Mouse (Mus musculus): Measurements from ENCODE around the gene Rtkn. TPM values are rescaled to one million over a fixed set of nuclear protein-coding genes. Genes with fewer than 3 reads are reported as not detected.

Gene Rtkn
- total and polyA plus RNA-seq, 3 experiments, result 5.4 to 8.3 TPM; not detected in 1

GRCm38 (mm10) chr6:83131469-83132034 lies 3.7 kb upstream of the Rtkn start:
- Histone ChIP-seq H3K9ac (ENCODE audit: control insufficient read depth, low read depth, low read length, poor library complexity, severe bottlenecking) (no peak overlapping the region), H3K4me1 (ENCODE audit: control insufficient read depth in 1 of 2, insufficient read depth in 2 of 2, low read length in 2 of 2) (peaks cover 0 to 13% of the 10 kb centered on the region in 2 experiments; a peak in 3 of 4 replicates), H3K27ac (ENCODE audit: control insufficient read depth, low read depth, low read length) (no peak overlapping the region), H3K36me3 (ENCODE audit: control insufficient read depth in 1 of 2, insufficient read depth in 2 of 2, low read length in 2 of 2) (no peaks in the 10 kb centered on the region; a peak in 1 of 4 replicates), H3K27me3 (ENCODE audit: control insufficient read depth in 1 of 2, insufficient read depth in 2 of 2, low read length in 2 of 2) (no peaks in the 10 kb centered on the region), H3K9me3 (replicated peaks; ENCODE audit: insufficient read depth, low read length) (no peaks in the 10 kb centered on the region), H3K4me3 (ENCODE audit: control insufficient read depth in 1 of 2, insufficient read depth in 1 of 2, low read depth in 2 of 2, low read length in 2 of 2) (no peak overlapping the region), H3K79me2 (ENCODE audit: control insufficient read depth, insufficient read depth, low read length, poor library complexity) (no peaks in the 10 kb centered on the region)
- no peak for DNase-seq (ENCODE audit: low read depth, low spot score)
- TF ChIP-seq POLR2AphosphoS2 (IDR thresholded peaks at IDR 0.05; ENCODE audit: low read length), result no peak

- H3K27me3 ChIP-seq (ENCODE audit: control insufficient read depth in 1 of 2, insufficient read depth in 2 of 2, low read length in 2 of 2), result no peaks in the 10 kb centered on the region
- H3K9me3 ChIP-seq (replicated peaks; ENCODE audit: insufficient read depth, low read length), result no peaks in the 10 kb centered on the region
- H3K79me2 ChIP-seq (ENCODE audit: control insufficient read depth, insufficient read depth, low read length, poor library complexity), result peaks cover 6% of the 10 kb centered on the region; the same call in 1 of the 2 replicates
- no peak for DNase-seq (ENCODE audit: low read depth, low spot score)
- no peak overlapping the region for H3K9ac ChIP-seq (ENCODE audit: control insufficient read depth, low read depth, low read length, poor library complexity, severe bottlenecking)
- H3K36me3 ChIP-seq (ENCODE audit: control insufficient read depth in 1 of 2, insufficient read depth in 2 of 2, low read length in 2 of 2), result no peaks in the 10 kb centered on the region; a peak in 1 of 4 replicates
- TF ChIP-seq ZC3H11A (IDR thresholded peaks at IDR 0.05; ENCODE audit: low read depth, low read length) (no peak), ZNF384 (IDR thresholded peaks at IDR 0.05; ENCODE audit: low read depth, low read length) (peak; percentile 57), USF1 (IDR thresholded peaks at IDR 0.05; ENCODE audit: low read depth, low read length) (0 out of 2 replicates have a peak, but pooled peaks have one; percentile 30)
- H3K4me1 ChIP-seq (ENCODE audit: control insufficient read depth in 1 of 2, insufficient read depth in 2 of 2, low read length in 2 of 2), result peaks cover 0 to 14% of the 10 kb centered on the region in 2 experiments; a peak in 3 of 4 replicates
- no peak overlapping the region for H3K4me3 ChIP-seq (ENCODE audit: control insufficient read depth in 1 of 2, insufficient read depth in 1 of 2, low read depth in 2 of 2, low read length in 2 of 2)
- H3K27ac ChIP-seq (ENCODE audit: control insufficient read depth, low read depth, low read length), result no peak overlapping the region
Observed at GRCm38 (mm10) chr6:83132176-83132919, 2.9 kb upstream of the Rtkn start.

GRCm38 (mm10) chr6:83134226-83134625 lies 1.0 kb upstream of the Rtkn start:
- H3K9ac ChIP-seq (ENCODE audit: control insufficient read depth, low read depth, low read length, poor library complexity, severe bottlenecking), result no peak overlapping the region
- no peak overlapping the region for H3K4me3 ChIP-seq (ENCODE audit: control insufficient read depth in 1 of 2, insufficient read depth in 1 of 2, low read depth in 2 of 2, low read length in 2 of 2)
- peaks cover 0 to 18% of the 10 kb centered on the region in 2 experiments; a peak in 3 of 4 replicates for H3K4me1 ChIP-seq (ENCODE audit: control insufficient read depth in 1 of 2, insufficient read depth in 2 of 2, low read length in 2 of 2)
- H3K27ac ChIP-seq (ENCODE audit: control insufficient read depth, low read depth, low read length), result no peak overlapping the region
- no peaks in the 10 kb centered on the region for H3K27me3 ChIP-seq (ENCODE audit: control insufficient read depth in 1 of 2, insufficient read depth in 2 of 2, low read length in 2 of 2)
- peaks cover 6% of the 10 kb centered on the region; the same call in 1 of the 2 replicates for H3K79me2 ChIP-seq (ENCODE audit: control insufficient read depth, insufficient read depth, low read length, poor library complexity)
- DNase-seq (ENCODE audit: low read depth, low spot score), result no peak
- no peak for TF ChIP-seq MYB (IDR thresholded peaks at IDR 0.05; ENCODE audit: low read depth, low read length)
- no peak for TF ChIP-seq POLR2A (IDR thresholded peaks at IDR 0.05; ENCODE audit: control insufficient read depth in 1 of 2, insufficient read depth in 1 of 2, low read depth in 1 of 2, low read length in 2 of 2, poor library complexity in 1 of 2)
- no peak for TF ChIP-seq TAL1 (IDR thresholded peaks at IDR 0.05; ENCODE audit: low read length)
- TF ChIP-seq NELFE (IDR thresholded peaks at IDR 0.05; ENCODE audit: low read depth, low read length), result no peak
- no peak for TF ChIP-seq GABPA (IDR thresholded peaks at IDR 0.05; ENCODE audit: low read depth, low read length)
- TF ChIP-seq MAX (IDR thresholded peaks at IDR 0.05; ENCODE audit: low read length), result no peak
- TF ChIP-seq MEF2A (IDR thresholded peaks at IDR 0.05; ENCODE audit: extremely low read depth, insufficient replicate concordance, low read depth, low read length, poor library complexity, severe bottlenecking), result no peak
- TF ChIP-seq TBP (IDR thresholded peaks at IDR 0.05; ENCODE audit: low read depth, low read length), result no peak
- no peak for TF ChIP-seq NRF1 (IDR thresholded peaks at IDR 0.05; ENCODE audit: insufficient read depth, low read depth, low read length, poor library complexity, severe bottlenecking)
- TF ChIP-seq SMC3 (IDR thresholded peaks at IDR 0.05; ENCODE audit: low read depth, low read length), result no peak
- TF ChIP-seq CTCF (IDR thresholded peaks at IDR 0.05 in 2 of 3, conservative IDR thresholded peaks at IDR 0.05 in 1 of 3; ENCODE audit: control insufficient read depth in 1 of 3, insufficient read depth in 1 of 3, low read depth in 2 of 3, low read length in 3 of 3, poor library complexity in 1 of 3, severe bottlenecking in 1 of 3), result no peak
- TF ChIP-seq EP300 (IDR thresholded peaks at IDR 0.05; ENCODE audit: low read depth in 1 of 2, low read length in 2 of 2), result no peak
- TF ChIP-seq RCOR1 (IDR thresholded peaks at IDR 0.05; ENCODE audit: low read depth, low read length), result no peak
- no peak for TF ChIP-seq KAT2A (conservative IDR thresholded peaks at IDR 0.05; ENCODE audit: low read depth, low read length)
- TF ChIP-seq CHD2 (IDR thresholded peaks at IDR 0.05; ENCODE audit: low read length), result no peak
- TF ChIP-seq POLR2AphosphoS2 (IDR thresholded peaks at IDR 0.05; ENCODE audit: low read length), result no peak
- TF ChIP-seq ZC3H11A (IDR thresholded peaks at IDR 0.05; ENCODE audit: low read depth, low read length), result no peak
- no peaks in the 10 kb centered on the region for H3K9me3 ChIP-seq (replicated peaks; ENCODE audit: insufficient read depth, low read length)
- H3K36me3 ChIP-seq (ENCODE audit: control insufficient read depth in 1 of 2, insufficient read depth in 2 of 2, low read length in 2 of 2), result no peaks in the 10 kb centered on the region; a peak in 1 of 4 replicates

Data from MEL (cell line).